Mouse (Mus musculus) kidney, postnatal 0 days (tissue): Measurements from ENCODE around the gene Gm20388. TPM values are rescaled to one million over a fixed set of nuclear protein-coding genes. Genes with fewer than 3 reads are reported as not detected.

Source experiments
- ATAC-seq: fragments of 200-750 bp; cut with Nextera tagmentation; replicated peaks from 2 replicates; pipeline ENCODE4 v1.8.0; 2017; ENCODE audit warnings: low read depth, moderate number of reproducible peaks, moderate TSS enrichment, moderate library complexity; ENCODE audit not compliant: low FRiP score
- DNase-seq: peaks from one replicate; pipeline ENCODE4 v3.0.0-alpha.2; 2016; ENCODE audit warnings: low spot score
- H3K27ac ChIP-seq: fragments of 300-500 bp; sonication (generic); 2 replicates; pipeline ENCODE4 v1.5.1; 2014; ENCODE audit warnings: mild to moderate bottlenecking
- H3K27me3 ChIP-seq: fragments of 300-500 bp; sonication (generic); 2 replicates; pipeline ENCODE4 v1.6.1; 2014; ENCODE audit warnings: low read length, mixed read lengths; ENCODE audit not compliant: insufficient read depth
- H3K36me3 ChIP-seq: fragments of 300-500 bp; sonication (generic); 2 replicates; pipeline ENCODE4 v1.6.1; 2014; ENCODE audit warnings: low read length, mixed read lengths; ENCODE audit not compliant: insufficient read depth
- H3K4me1 ChIP-seq: fragments of 300-500 bp; sonication (generic); replicated peaks from 2 replicates; pipeline ENCODE4 v1.6.1; 2014; ENCODE audit warnings: antibody characterized with exemption, low read length, mixed read lengths; ENCODE audit not compliant: insufficient read depth
- H3K4me2 ChIP-seq: fragments of 300-500 bp; sonication (generic); 2 replicates; pipeline ENCODE4 v1.6.1; 2014; ENCODE audit warnings: mild to moderate bottlenecking, low read length, moderate library complexity, mixed read lengths
- H3K4me3 ChIP-seq: fragments of 300-500 bp; sonication (generic); replicated peaks from 2 replicates; pipeline ENCODE4 v1.5.1; 2014; ENCODE audit warnings: low read depth, low read length
- H3K9ac ChIP-seq: fragments of 300-500 bp; sonication (generic); 2 replicates; pipeline ENCODE4 v1.6.1; 2014; ENCODE audit warnings: low read depth, low read length
- H3K9me3 ChIP-seq: fragments of 300-500 bp; sonication (generic); replicated peaks from 2 replicates; pipeline ENCODE4 v1.6.1; 2016; ENCODE audit warnings: low read length, inconsistent platforms, mixed read lengths
- CTCF ChIP-seq: IDR thresholded peaks from 2 replicates; pipeline ENCODE4 v1.5.1; 2016; ENCODE audit warnings: antibody characterized with exemption, low read depth, mild to moderate bottlenecking, moderate library complexity
- WGBS: fragments of 180-500 bp; shearing (Covaris S2); extraction: QIAGEN DNeasy Blood & Tissue Kit; methylation state at CpG from one replicate; pipeline ENCODE4 v1.1.7; 2014; 5-methylcytosine and 5-hydroxymethylcytosine counted together
- polyA plus RNA-seq: library from polyadenylated mRNA; unstranded; fragments of >200 nt; fragmentation: Nextera tagmentation; extraction: Ambion mirVana; gene quantifications from 2 replicates; pipeline ENCODE4 v1.2.1, GENCODE M21; 2015

Gene Gm20388
- polyA plus RNA-seq, 1 experiment from 2014 or later, result not detected

GRCm38 (mm10) chr8:120910936-120911335, 1000.3 kb downstream of the Gm20388 start:
- H3K4me3 ChIP-seq, result no peak overlapping the region
- H3K9ac ChIP-seq, result no peak overlapping the region
- ATAC-seq (no peak), DNase-seq (no peak)
- no peak for TF ChIP-seq CTCF
- no peaks in the 10 kb centered on the region for H3K4me1 ChIP-seq
- no peak overlapping the region for H3K4me2 ChIP-seq
- no peaks in the 10 kb centered on the region for H3K36me3 ChIP-seq
- H3K9me3 ChIP-seq, result no peaks in the 10 kb centered on the region
- H3K27ac ChIP-seq, result no peak overlapping the region
- 74% methylated on average over 2 of the region's 2 CpGs for WGBS
- H3K27me3 ChIP-seq, result 0 out of 2 replicates have a peak, but pooled peaks cover 4% of the 10 kb centered on the region

DNA sequence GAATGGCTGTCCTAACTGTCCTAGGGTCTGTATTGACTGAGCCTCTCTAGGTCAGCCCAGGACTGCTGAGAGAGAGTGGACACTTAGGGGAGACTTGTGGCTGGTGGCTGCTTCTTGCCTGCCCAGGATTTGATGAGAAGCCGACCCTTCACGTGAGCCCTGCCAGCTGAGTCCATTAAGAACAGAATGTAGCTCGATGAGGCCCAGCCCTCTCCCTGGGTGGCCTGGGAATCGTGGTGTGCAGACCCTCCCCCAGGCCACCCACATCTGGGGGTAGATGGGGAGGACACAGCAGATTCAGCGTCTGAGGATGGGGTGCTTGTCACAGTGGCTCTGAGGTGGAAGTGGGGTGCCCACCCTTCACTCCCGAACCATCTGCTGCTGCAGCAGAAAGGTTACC, 1001.8 kb downstream of the Gm20388 start:
- no peaks in the 10 kb centered on the region for H3K4me1 ChIP-seq
- no peak for TF ChIP-seq CTCF
- H3K27ac ChIP-seq, result no peak overlapping the region
- WGBS, result 19% methylated on average over 6 of the region's 6 CpGs
- H3K9me3 ChIP-seq, result no peaks in the 10 kb centered on the region
- H3K36me3 ChIP-seq, result no peaks in the 10 kb centered on the region
- H3K4me3 ChIP-seq, result no peak overlapping the region
- ATAC-seq, result no peak
- 0 out of 2 replicates have a peak, but pooled peaks cover 6% of the 10 kb centered on the region for H3K27me3 ChIP-seq
- no peak for DNase-seq
- H3K4me2 ChIP-seq, result no peak overlapping the region
- H3K9ac ChIP-seq, result no peak overlapping the region

DNA sequence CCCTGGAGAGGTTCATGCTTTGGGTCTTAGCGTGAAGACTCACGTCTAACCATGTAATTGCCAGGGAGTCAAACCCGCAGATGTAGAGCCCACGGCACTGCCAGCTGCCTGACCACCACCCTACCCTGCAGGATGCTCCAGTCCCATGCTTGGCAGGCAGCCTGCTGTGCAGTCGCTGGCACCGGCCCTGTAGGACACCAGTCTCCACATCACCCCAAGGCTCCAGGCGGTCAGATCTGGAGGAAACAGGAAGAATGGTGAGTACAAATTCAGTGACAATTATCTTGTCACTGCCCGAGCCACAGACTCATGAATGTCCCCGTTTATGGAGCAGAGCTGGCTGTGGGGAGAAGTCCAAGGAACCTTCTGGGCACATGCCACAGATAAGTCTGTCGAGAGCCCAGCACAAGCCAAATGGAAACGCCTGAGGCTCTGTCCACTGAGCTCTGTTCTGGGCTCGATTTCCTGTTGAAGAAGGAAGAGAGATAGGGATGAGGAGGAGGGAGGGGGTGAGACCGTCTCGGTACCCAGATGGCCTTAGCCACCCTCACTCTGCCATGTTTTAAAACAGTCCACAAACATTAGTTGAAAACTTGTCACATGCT, 1006.3 kb downstream of the Gm20388 start:
- ATAC-seq (no peak), DNase-seq (no peak)
- no peak overlapping the region for H3K27ac ChIP-seq
- TF ChIP-seq CTCF, result no peak
- no peak overlapping the region for H3K4me3 ChIP-seq
- WGBS, result 65% methylated on average over 14 of the region's 14 CpGs
- peaks cover 10% of the 10 kb centered on the region; the same call in 1 of the 2 replicates for H3K27me3 ChIP-seq
- H3K9ac ChIP-seq, result no peak overlapping the region
- no peaks in the 10 kb centered on the region for H3K4me1 ChIP-seq
- no peaks in the 10 kb centered on the region for H3K9me3 ChIP-seq
- no peak overlapping the region for H3K4me2 ChIP-seq
- H3K36me3 ChIP-seq, result no peaks in the 10 kb centered on the region

DNA sequence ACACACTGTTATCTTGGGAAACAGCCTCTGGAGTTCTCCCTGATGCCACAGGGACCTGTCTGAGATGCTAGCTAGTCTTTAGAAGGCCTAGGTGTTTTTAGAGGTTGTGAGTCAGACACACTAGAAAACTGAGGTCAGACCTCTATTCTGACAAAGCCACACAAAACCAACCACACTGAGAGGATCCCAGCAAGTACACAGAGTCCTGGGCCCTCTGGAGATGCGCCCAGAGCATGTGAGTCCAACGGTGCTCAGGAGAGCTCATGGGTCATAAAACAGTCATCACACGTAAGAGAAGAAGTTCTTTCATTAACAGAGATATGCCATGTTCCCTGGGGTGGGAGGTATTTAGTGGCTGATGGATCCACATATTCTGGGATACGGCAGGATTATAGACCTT, 1009.9 kb downstream of the Gm20388 start:
- Histone ChIP-seq H3K27ac (no peak overlapping the region), H3K4me2 (no peak overlapping the region), H3K4me3 (no peak overlapping the region), H3K4me1 (no peaks in the 10 kb centered on the region), H3K9me3 (no peaks in the 10 kb centered on the region), H3K27me3 (peaks cover 6% of the 10 kb centered on the region; the same call in 1 of the 2 replicates), H3K9ac (no peak overlapping the region), H3K36me3 (no peaks in the 10 kb centered on the region)
- no peak for DNase-seq
- no peak for ATAC-seq
- WGBS, result 48% methylated on average over 4 of the region's 4 CpGs
- no peak for TF ChIP-seq CTCF

DNA sequence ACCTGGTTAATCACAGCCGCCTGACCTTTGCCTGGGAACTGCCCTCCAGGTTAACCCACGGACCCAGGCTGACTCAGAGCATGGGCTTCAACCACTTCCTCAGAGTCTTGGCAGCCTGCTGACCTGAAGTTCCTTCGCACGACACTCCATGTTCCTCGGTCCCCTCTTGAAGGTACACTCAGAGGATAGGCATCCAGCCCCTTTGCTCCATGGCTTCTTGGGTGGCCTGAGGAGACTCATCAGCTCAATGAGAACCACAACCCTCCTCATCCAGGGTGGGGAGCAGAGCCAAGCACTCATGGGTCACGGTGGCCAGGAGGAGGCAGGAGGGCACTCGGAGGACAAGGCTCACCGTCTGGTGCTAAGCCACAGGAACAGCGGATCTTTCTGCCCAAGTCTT, 1015.6 kb downstream of the Gm20388 start:
- ATAC-seq (no peak), DNase-seq (no peak)
- Histone ChIP-seq H3K27me3 (no peaks in the 10 kb centered on the region), H3K4me1 (no peaks in the 10 kb centered on the region), H3K9ac (no peak overlapping the region), H3K27ac (no peak overlapping the region), H3K36me3 (no peaks in the 10 kb centered on the region), H3K4me3 (no peak overlapping the region), H3K9me3 (no peaks in the 10 kb centered on the region), H3K4me2 (no peak overlapping the region)
- TF ChIP-seq CTCF, result no peak
- WGBS, result 83% methylated on average over 9 of the region's 9 CpGs

- ATAC-seq (no peak), DNase-seq (no peak)
- H3K4me2 ChIP-seq, result no peak overlapping the region
- WGBS, result 84% methylated on average over 6 of the region's 6 CpGs
- TF ChIP-seq CTCF, result no peak
- no peak overlapping the region for H3K9ac ChIP-seq
- no peaks in the 10 kb centered on the region for H3K36me3 ChIP-seq
- no peak overlapping the region for H3K4me3 ChIP-seq
- H3K4me1 ChIP-seq, result no peaks in the 10 kb centered on the region
- no peak overlapping the region for H3K27ac ChIP-seq
- H3K27me3 ChIP-seq, result no peaks in the 10 kb centered on the region
- H3K9me3 ChIP-seq, result no peaks in the 10 kb centered on the region
These were observed 1017.4 kb downstream of the Gm20388 start for GRCm38 (mm10) chr8:120928082-120928481.

GRCm38 (mm10) chr8:120934596-120934995, 1024.0 kb downstream of the Gm20388 start:
- DNase-seq, result no peak
- Histone ChIP-seq H3K9me3 (no peaks in the 10 kb centered on the region), H3K27me3 (peaks cover 18% of the 10 kb centered on the region), H3K9ac (no peak overlapping the region), H3K36me3 (no peaks in the 10 kb centered on the region), H3K27ac (no peak overlapping the region), H3K4me1 (no peaks in the 10 kb centered on the region), H3K4me3 (no peak overlapping the region), H3K4me2 (no peak overlapping the region)
- no peak for ATAC-seq
- no peak for TF ChIP-seq CTCF
- 91% methylated on average over 9 of the region's 9 CpGs for WGBS
